Mouse (Mus musculus) G1E (cell line): Measurements from ENCODE around the gene Abo. TPM values are rescaled to one million over a fixed set of nuclear protein-coding genes. Genes with fewer than 3 reads are reported as not detected.

ENCODE experiments used
- ATAC-seq: 2 replicates; pipeline ENCODE4 v1.8.0; 2016; ENCODE audit warnings: mild to moderate bottlenecking; ENCODE audit not compliant: insufficient number of reproducible peaks, poor library complexity, low FRiP score, severe bottlenecking; ENCODE audit errors: extremely low read depth
- DNase-seq: peaks from one replicate; pipeline ENCODE4 v3.0.0; 2012; ENCODE audit warnings: low spot score
- H3K27me3 ChIP-seq: 2 replicates; pipeline ENCODE4 v1.6.1; 2012; ENCODE audit warnings: mild to moderate bottlenecking, low read length, inconsistent platforms; ENCODE audit not compliant: insufficient read depth
- H3K36me3 ChIP-seq: replicated peaks from 2 replicates; pipeline ENCODE3; 2012; ENCODE audit warnings: mild to moderate bottlenecking, inconsistent platforms
- H3K4me1 ChIP-seq: 2 replicates; pipeline ENCODE4 v1.6.1; 2012; ENCODE audit warnings: low read depth, low read length, inconsistent platforms, mixed read lengths; ENCODE audit not compliant: insufficient read depth
- H3K4me3 ChIP-seq: 2 replicates; pipeline ENCODE4 v1.5.1; 2012; ENCODE audit warnings: low read depth, mild to moderate bottlenecking, inconsistent platforms, low read length, moderate library complexity, mixed read lengths
- H3K9me3 ChIP-seq: replicated peaks from 2 replicates; pipeline ENCODE4 v1.6.1; 2012; ENCODE audit warnings: inconsistent platforms
- CTCF ChIP-seq: IDR thresholded peaks from 2 replicates; pipeline ENCODE4 v1.5.1; 2012; ENCODE audit warnings: low read depth, low read length, inconsistent platforms, mixed read lengths
- GATA1 ChIP-seq: IDR thresholded peaks from 2 replicates; pipeline ENCODE4 v1.6.1; 2012; ENCODE audit warnings: borderline replicate concordance, low read length, inconsistent platforms, mixed read lengths
- GATA2 ChIP-seq: IDR thresholded peaks from 2 replicates; pipeline ENCODE4 v1.6.1; 2012; ENCODE audit warnings: low read depth, low read length, inconsistent platforms, borderline replicate concordance
- POLR2AphosphoS5 ChIP-seq: IDR thresholded peaks from 2 replicates; pipeline ENCODE4 v1.6.1; 2012; ENCODE audit warnings: low read depth, low read length, inconsistent platforms; ENCODE audit not compliant: insufficient replicate concordance
- TAL1 ChIP-seq: conservative IDR thresholded peaks from 2 replicates; pipeline ENCODE4 v1.6.1; 2012; ENCODE audit warnings: low read depth, low read length, inconsistent platforms, mixed read lengths
- polyA plus RNA-seq: library from polyadenylated mRNA; stranded (reverse); fragments of >175 nt; gene quantifications from 2 replicates; pipeline ENCODE4 v1.2.3, GENCODE M21; 2012
- total RNA-seq, 2 experiments: library from RNA; stranded (forward) in 1 of 2; stranded (reverse) in 1 of 2; fragments of 200-1000 nt in 1 of 2; fragments of >200 nt in 1 of 2; fragmentation: Nextera tagmentation in 1 of 2; gene quantifications; 2 replicates each; pipeline ENCODE4 v1.2.3; 2014 to 2017

Abo gene
- total and polyA plus RNA-seq, 3 experiments: 0.05 TPM; not detected in 2

DNA sequence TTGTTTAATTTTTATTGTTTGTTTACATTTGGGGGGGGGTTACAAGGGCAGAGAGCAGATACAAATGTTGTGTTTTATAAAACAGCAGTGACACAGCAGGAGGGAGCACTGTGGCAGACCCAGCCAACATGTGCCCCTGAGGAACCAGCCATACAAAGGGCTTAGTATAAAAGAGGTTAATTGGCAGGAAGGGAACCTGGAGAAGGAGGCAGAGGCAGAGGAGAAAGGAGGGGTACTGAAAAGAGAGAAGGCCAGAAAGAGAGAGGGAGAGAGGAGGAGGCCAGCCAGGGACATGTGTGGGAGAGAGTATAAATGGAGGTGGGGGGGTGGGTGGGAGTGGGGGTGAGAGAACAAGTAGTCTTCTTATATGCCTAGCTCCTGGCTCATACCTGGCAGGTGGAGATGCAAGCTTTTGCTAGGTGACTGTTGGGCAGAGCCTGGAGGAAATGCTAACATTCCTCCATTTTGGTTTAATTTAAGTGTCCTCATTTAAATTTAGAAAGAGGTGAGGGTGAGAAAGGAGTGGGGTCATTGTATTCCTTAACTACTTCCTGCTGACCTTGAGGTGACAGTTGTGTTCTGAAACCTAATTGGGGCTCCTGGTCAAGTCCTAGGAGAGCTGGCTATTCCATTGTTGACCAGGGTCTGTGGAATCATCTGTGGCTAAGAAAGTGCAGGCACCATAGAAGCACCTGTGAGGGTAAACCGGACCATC is 37.4 kb downstream of the Abo start:
- no peaks in the 10 kb centered on the region for H3K4me1 ChIP-seq
- no peaks in the 10 kb centered on the region for H3K36me3 ChIP-seq
- no peak for TF ChIP-seq TAL1
- TF ChIP-seq GATA2: no peak
- TF ChIP-seq POLR2AphosphoS5: no peak
- TF ChIP-seq GATA1: no peak
- TF ChIP-seq CTCF: no peak
- H3K27me3 ChIP-seq: peaks cover 4% of the 10 kb centered on the region
- H3K9me3 ChIP-seq: no peaks in the 10 kb centered on the region
- H3K4me3 ChIP-seq: no peak overlapping the region
- no peak for DNase-seq
- no peak for ATAC-seq

Other genes starting within 250 kb of the Abo start
- not detected in 2 replicates for gene Fam69b, start 236.5 kb downstream of the Abo start, total RNA-seq (2014; fragmentation: Nextera tagmentation)
- gene Fam69b, start 236.5 kb downstream of the Abo start, total RNA-seq (2017): 0.22 TPM in 1 of 2 replicates, not detected in the other
- gene Fam69b, start 236.5 kb downstream of the Abo start, polyA plus RNA-seq: not detected in 2 replicates
- gene Lcn4, start 193.7 kb downstream of the Abo start, total RNA-seq (2014; fragmentation: Nextera tagmentation): not detected in 2 replicates
- not detected in 2 replicates for gene Lcn4, start 193.7 kb downstream of the Abo start, total RNA-seq (2017)
- not detected in 2 replicates for gene Lcn4, start 193.7 kb downstream of the Abo start, polyA plus RNA-seq
- gene Surf6, start 37.9 kb upstream of the Abo start, total RNA-seq (2014; fragmentation: Nextera tagmentation): 20.7 and 37.9 TPM in 2 replicates
- gene Surf6, start 37.9 kb upstream of the Abo start, total RNA-seq (2017): 33.9 and 34.8 TPM in 2 replicates
- 48.0 and 52.5 TPM in 2 replicates for gene Surf6, start 37.9 kb upstream of the Abo start, polyA plus RNA-seq
- gene Med22, start 45.7 kb upstream of the Abo start, total RNA-seq (2014; fragmentation: Nextera tagmentation): 10.8 and 18.4 TPM in 2 replicates
- gene Med22, start 45.7 kb upstream of the Abo start, total RNA-seq (2017): 24.6 and 26.0 TPM in 2 replicates
- gene Med22, start 45.7 kb upstream of the Abo start, polyA plus RNA-seq: 75.9 and 83.9 TPM in 2 replicates
- 1,025 and 1,074 TPM in 2 replicates for gene Rpl7a, start 45.8 kb upstream of the Abo start, total RNA-seq (2014; fragmentation: Nextera tagmentation)
- 2,095 and 2,519 TPM in 2 replicates for gene Rpl7a, start 45.8 kb upstream of the Abo start, total RNA-seq (2017)
- gene Rpl7a, start 45.8 kb upstream of the Abo start, polyA plus RNA-seq: 4,098 and 5,305 TPM in 2 replicates
- 69.6 and 91.3 TPM in 2 replicates for gene Surf2, start 51.4 kb upstream of the Abo start, total RNA-seq (2014; fragmentation: Nextera tagmentation)
- 73.8 and 81.8 TPM in 2 replicates for gene Surf2, start 51.4 kb upstream of the Abo start, total RNA-seq (2017)
- gene Surf2, start 51.4 kb upstream of the Abo start, polyA plus RNA-seq: 5.7 and 11.1 TPM in 2 replicates
- gene Surf1, start 51.6 kb upstream of the Abo start, total RNA-seq (2014; fragmentation: Nextera tagmentation): 119 and 128 TPM in 2 replicates
- gene Surf1, start 51.6 kb upstream of the Abo start, total RNA-seq (2017): 85.6 and 102 TPM in 2 replicates
- 25.5 and 38.1 TPM in 2 replicates for gene Surf1, start 51.6 kb upstream of the Abo start, polyA plus RNA-seq
- gene Surf4, start 68.9 kb upstream of the Abo start, total RNA-seq (2014; fragmentation: Nextera tagmentation): 88.0 and 97.9 TPM in 2 replicates
- 72.9 and 74.6 TPM in 2 replicates for gene Surf4, start 68.9 kb upstream of the Abo start, total RNA-seq (2017)
- gene Surf4, start 68.9 kb upstream of the Abo start, polyA plus RNA-seq: 75.3 and 80.7 TPM in 2 replicates
- not detected in 2 replicates for gene Stkld1, start 69.1 kb upstream of the Abo start, total RNA-seq (2014; fragmentation: Nextera tagmentation)
- 0.35 TPM in 1 of 2 replicates, not detected in the other for gene Stkld1, start 69.1 kb upstream of the Abo start, total RNA-seq (2017)
- 0.02 TPM in 1 of 2 replicates, not detected in the other for gene Stkld1, start 69.1 kb upstream of the Abo start, polyA plus RNA-seq
- 61.0 and 69.6 TPM in 2 replicates for gene Rexo4, start 99.4 kb upstream of the Abo start, total RNA-seq (2014; fragmentation: Nextera tagmentation)
- 108 and 115 TPM in 2 replicates for gene Rexo4, start 99.4 kb upstream of the Abo start, total RNA-seq (2017)
- gene Rexo4, start 99.4 kb upstream of the Abo start, polyA plus RNA-seq: 77.7 and 125 TPM in 2 replicates
- gene Adamts13, start 108.4 kb upstream of the Abo start, total RNA-seq (2014; fragmentation: Nextera tagmentation): not detected in 2 replicates
- not detected in 2 replicates for gene Adamts13, start 108.4 kb upstream of the Abo start, total RNA-seq (2017)
- not detected in 2 replicates for gene Adamts13, start 108.4 kb upstream of the Abo start, polyA plus RNA-seq
- gene Cacfd1, start 144.9 kb upstream of the Abo start, total RNA-seq (2014; fragmentation: Nextera tagmentation): 13.8 and 20.8 TPM in 2 replicates
- gene Cacfd1, start 144.9 kb upstream of the Abo start, total RNA-seq (2017): 9.5 and 15.8 TPM in 2 replicates
- 7.4 and 8.9 TPM in 2 replicates for gene Cacfd1, start 144.9 kb upstream of the Abo start, polyA plus RNA-seq
- not detected in 2 replicates for gene Slc2a6, start 163.0 kb upstream of the Abo start, total RNA-seq (2014; fragmentation: Nextera tagmentation)
- gene Slc2a6, start 163.0 kb upstream of the Abo start, total RNA-seq (2017): 0.16 and 0.17 TPM in 2 replicates
- gene Slc2a6, start 163.0 kb upstream of the Abo start, polyA plus RNA-seq: not detected in 2 replicates
- gene Mymk, start 207.2 kb upstream of the Abo start, total RNA-seq (2014; fragmentation: Nextera tagmentation): not detected in 2 replicates
- gene Mymk, start 207.2 kb upstream of the Abo start, total RNA-seq (2017): 0.17 and 0.27 TPM in 2 replicates
- gene Mymk, start 207.2 kb upstream of the Abo start, polyA plus RNA-seq: not detected in 2 replicates
- gene Adamtsl2, start 214.4 kb upstream of the Abo start, total RNA-seq (2014; fragmentation: Nextera tagmentation): not detected in 2 replicates
- gene Adamtsl2, start 214.4 kb upstream of the Abo start, total RNA-seq (2017): 0.06 and 0.11 TPM in 2 replicates
- not detected in 2 replicates for gene Adamtsl2, start 214.4 kb upstream of the Abo start, polyA plus RNA-seq